Mouse (Mus musculus) liver, embryonic 12.5 days (tissue): ENCODE data around the gene Ntrk2. TPM values are rescaled to one million over a fixed set of nuclear protein-coding genes. Genes with fewer than 3 reads are reported as not detected.

Source experiments
- ATAC-seq: fragments of 200-750 bp; cut with Nextera tagmentation; 2 replicates; pipeline ENCODE4 v1.8.0; 2017; ENCODE audit warnings: moderate number of reproducible peaks, mild to moderate bottlenecking, moderate library complexity
- H3K27ac ChIP-seq: fragments of 300-500 bp; sonication (generic); 2 replicates; pipeline ENCODE4 v1.5.1; 2016; ENCODE audit warnings: mild to moderate bottlenecking
- H3K27me3 ChIP-seq: fragments of 300-500 bp; sonication (generic); replicated peaks from 2 replicates; pipeline ENCODE4 v1.6.1; 2016; ENCODE audit warnings: mild to moderate bottlenecking, moderate library complexity
- H3K36me3 ChIP-seq: fragments of 300-500 bp; sonication (generic); 2 replicates; pipeline ENCODE4 v1.6.1; 2016; ENCODE audit warnings: mild to moderate bottlenecking, moderate library complexity
- H3K4me1 ChIP-seq: fragments of 300-500 bp; sonication (generic); 2 replicates; pipeline ENCODE4 v1.6.1; 2016
- H3K4me2 ChIP-seq: fragments of 300-500 bp; sonication (generic); 2 replicates; pipeline ENCODE4 v1.6.1; 2016; ENCODE audit warnings: mild to moderate bottlenecking, moderate library complexity
- H3K4me3 ChIP-seq: fragments of 300-500 bp; sonication (generic); 2 replicates; pipeline ENCODE4 v1.5.1; 2016; ENCODE audit warnings: mild to moderate bottlenecking, moderate library complexity
- H3K9ac ChIP-seq: fragments of 300-500 bp; sonication (generic); 2 replicates; pipeline ENCODE4 v1.6.1; 2016; ENCODE audit warnings: mild to moderate bottlenecking, moderate library complexity
- H3K9me3 ChIP-seq: fragments of 300-500 bp; sonication (generic); replicated peaks from 2 replicates; pipeline ENCODE4 v1.6.1; 2016; ENCODE audit warnings: mild to moderate bottlenecking, moderate library complexity
- WGBS: fragments of 180-500 bp; shearing (Covaris S2); methylation state at CpG from one replicate; pipeline ENCODE4 v1.1.7; 2016; ENCODE audit not compliant: insufficient replicate concordance; 5-methylcytosine and 5-hydroxymethylcytosine counted together
- polyA plus RNA-seq: library from polyadenylated mRNA; unstranded; fragments of >200 nt; fragmentation: Nextera tagmentation; extraction: Ambion mirVana; gene quantifications from 2 replicates; pipeline ENCODE4 v1.2.1, GENCODE M21; 2016

Gene Ntrk2
- 0.20 TPM in 2 replicates for polyA plus RNA-seq

- ATAC-seq: no peak
- Histone ChIP-seq H3K36me3 (no peaks in the 10 kb centered on the region), H3K27ac (no peak within 1 kb of the TSS), H3K27me3 (peaks cover 57% of the 10 kb centered on the region), H3K9ac (no peak within 1 kb of the TSS), H3K4me1 (0 out of 2 replicates have a peak, but pooled peaks cover 2% of the 10 kb centered on the region), H3K9me3 (no peaks in the 10 kb centered on the region; the same call in 1 of the 2 replicates), H3K4me3 (peak within 1 kb of the TSS; percentile 45), H3K4me2 (peak within 1 kb of the TSS; percentile 68)
- WGBS: 1% methylated on average over 47 of the region's 47 CpGs
Measured at GRCm38 (mm10) chr13:58806397-58806892, at the start of gene Ntrk2. Ntrk2 (plus strand) TSS chr13:58806569.

- no peaks in the 10 kb centered on the region for H3K36me3 ChIP-seq
- H3K4me3 ChIP-seq: no peak overlapping the region
- no peaks in the 10 kb centered on the region for H3K9me3 ChIP-seq
- no peaks in the 10 kb centered on the region for H3K4me1 ChIP-seq
- H3K27me3 ChIP-seq: no peaks in the 10 kb centered on the region
- no peak overlapping the region for H3K27ac ChIP-seq
- 63% methylated on average over 5 of the region's 5 CpGs for WGBS
- H3K9ac ChIP-seq: no peak overlapping the region
- H3K4me2 ChIP-seq: no peak overlapping the region
- no peak for ATAC-seq
Measured at GRCm38 (mm10) chr13:58761003-58761630, 45.3 kb upstream of the Ntrk2 start.

GRCm38 (mm10) chr13:58768258-58768657 lies 38.1 kb upstream of the Ntrk2 start:
- no peak for ATAC-seq
- Histone ChIP-seq H3K27ac (no peak overlapping the region), H3K4me3 (no peak overlapping the region), H3K9ac (no peak overlapping the region), H3K9me3 (no peaks in the 10 kb centered on the region), H3K4me2 (no peak overlapping the region), H3K27me3 (no peaks in the 10 kb centered on the region), H3K4me1 (no peaks in the 10 kb centered on the region), H3K36me3 (no peaks in the 10 kb centered on the region)
- WGBS: 72% methylated on average over 6 of the region's 6 CpGs

GRCm38 (mm10) chr13:58769438-58769837 lies 36.9 kb upstream of the Ntrk2 start:
- no peak for ATAC-seq
- WGBS: 53% methylated on average over 2 of the region's 2 CpGs
- H3K4me1 ChIP-seq: no peaks in the 10 kb centered on the region

GRCm38 (mm10) chr13:58779261-58779660 lies 27.1 kb upstream of the Ntrk2 start:
- no peak for ATAC-seq
- Histone ChIP-seq H3K27me3 (no peaks in the 10 kb centered on the region), H3K4me2 (no peak overlapping the region), H3K4me3 (no peak overlapping the region), H3K9me3 (no peaks in the 10 kb centered on the region), H3K4me1 (no peaks in the 10 kb centered on the region), H3K9ac (no peak overlapping the region), H3K36me3 (no peaks in the 10 kb centered on the region), H3K27ac (no peak overlapping the region)
- whole genome bisulfite sequencing: 74% methylated on average over 14 of the region's 14 CpGs

More at GRCm38 (mm10) chr13:58769438-58769837, 36.9 kb upstream of the Ntrk2 start:
- Histone ChIP-seq H3K27me3 (no peaks in the 10 kb centered on the region), H3K9me3 (no peaks in the 10 kb centered on the region), H3K27ac (no peak overlapping the region), H3K9ac (no peak overlapping the region), H3K4me3 (no peak overlapping the region), H3K4me2 (no peak overlapping the region), H3K36me3 (no peaks in the 10 kb centered on the region)

- Histone ChIP-seq H3K4me1 (no peaks in the 10 kb centered on the region), H3K36me3 (no peaks in the 10 kb centered on the region), H3K27me3 (no peaks in the 10 kb centered on the region), H3K4me3 (no peak overlapping the region), H3K9ac (no peak overlapping the region), H3K4me2 (no peak overlapping the region), H3K27ac (no peak overlapping the region), H3K9me3 (no peaks in the 10 kb centered on the region)
- WGBS: 6% methylated on average over 3 of the region's 3 CpGs
- ATAC-seq: no peak
Measured at GRCm38 (mm10) chr13:58786476-58786875, 19.9 kb upstream of the Ntrk2 start.

GRCm38 (mm10) chr13:58790741-58791140 lies 15.6 kb upstream of the Ntrk2 start:
- Histone ChIP-seq H3K4me1 (no peaks in the 10 kb centered on the region), H3K4me3 (no peak overlapping the region), H3K4me2 (no peak overlapping the region), H3K9me3 (no peaks in the 10 kb centered on the region), H3K9ac (no peak overlapping the region), H3K27me3 (no peaks in the 10 kb centered on the region), H3K27ac (no peak overlapping the region), H3K36me3 (no peaks in the 10 kb centered on the region)
- ATAC-seq: no peak
- 58% methylated on average over 7 of the region's 7 CpGs for WGBS

GRCm38 (mm10) chr13:58797386-58797785 lies 9.0 kb upstream of the Ntrk2 start:
- Histone ChIP-seq H3K4me2 (no peak overlapping the region), H3K27ac (no peak overlapping the region), H3K4me1 (no peaks in the 10 kb centered on the region), H3K9me3 (peaks cover 7% of the 10 kb centered on the region), H3K27me3 (no peaks in the 10 kb centered on the region), H3K36me3 (no peaks in the 10 kb centered on the region), H3K4me3 (no peak overlapping the region), H3K9ac (no peak overlapping the region)
- 76% methylated on average over 7 of the region's 7 CpGs for WGBS
- no peak for ATAC-seq

- Histone ChIP-seq H3K4me1 (no peaks in the 10 kb centered on the region), H3K36me3 (no peaks in the 10 kb centered on the region), H3K4me2 (no peak overlapping the region), H3K9me3 (peaks cover 7% of the 10 kb centered on the region), H3K4me3 (no peak overlapping the region), H3K27ac (no peak overlapping the region), H3K27me3 (peaks cover 14% of the 10 kb centered on the region), H3K9ac (no peak overlapping the region)
- no peak for ATAC-seq
- 63% methylated on average over 3 of the region's 3 CpGs for WGBS
Measured at GRCm38 (mm10) chr13:58801291-58801690, 5.1 kb upstream of the Ntrk2 start.

- peaks cover 40% of the 10 kb centered on the region for H3K27me3 ChIP-seq
- H3K27ac ChIP-seq: no peak overlapping the region
- no peak overlapping the region for H3K4me3 ChIP-seq
- no peaks in the 10 kb centered on the region for H3K36me3 ChIP-seq
- H3K4me1 ChIP-seq: 0 out of 2 replicates have a peak, but pooled peaks cover 2% of the 10 kb centered on the region
- H3K4me2 ChIP-seq: no peak overlapping the region
- H3K9ac ChIP-seq: no peak overlapping the region
- whole genome bisulfite sequencing: 0% methylated on average over 1 of the region's 1 CpGs
- H3K9me3 ChIP-seq: no peaks in the 10 kb centered on the region; the same call in 1 of the 2 replicates
- no peak for ATAC-seq
Measured at GRCm38 (mm10) chr13:58803882-58804281, 2.5 kb upstream of the Ntrk2 start.

- H3K4me3 ChIP-seq: no peak overlapping the region
- WGBS: 78% methylated on average over 11 of the region's 11 CpGs
- ATAC-seq: no peak
- H3K9me3 ChIP-seq: no peaks in the 10 kb centered on the region; the same call in 1 of the 2 replicates
- 0 out of 2 replicates have a peak, but pooled peaks cover 2% of the 10 kb centered on the region for H3K4me1 ChIP-seq
- no peak overlapping the region for H3K27ac ChIP-seq
- no peaks in the 10 kb centered on the region for H3K36me3 ChIP-seq
- H3K9ac ChIP-seq: no peak overlapping the region
- H3K27me3 ChIP-seq: peaks cover 57% of the 10 kb centered on the region
- no peak overlapping the region for H3K4me2 ChIP-seq
Measured at GRCm38 (mm10) chr13:58805833-58806232, 536 bp upstream of the Ntrk2 start.

- Histone ChIP-seq H3K27me3 (peaks cover 57% of the 10 kb centered on the region), H3K9me3 (no peaks in the 10 kb centered on the region; the same call in 1 of the 2 replicates), H3K4me2 (peak overlapping the region; percentile 68), H3K36me3 (no peaks in the 10 kb centered on the region), H3K4me3 (peak overlapping the region; percentile 45), H3K9ac (no peak overlapping the region), H3K27ac (no peak overlapping the region), H3K4me1 (0 out of 2 replicates have a peak, but pooled peaks cover 2% of the 10 kb centered on the region)
- 3% methylated on average over 34 of the region's 34 CpGs for WGBS
- ATAC-seq: no peak
Measured at GRCm38 (mm10) chr13:58806896-58807628, 693 bp downstream of the Ntrk2 start.
